Mouse (Mus musculus): ENCODE data around the gene Pxn.
A peak's percentile ranks its signal among the peaks of the same experiment; 100 is the strongest.
"Not testable (repeated sequence)": the region's sequence is repeated elsewhere in the genome, so short reads cannot be mapped to it uniquely, and the experiment has no call there.

The Pxn gene

DNA sequence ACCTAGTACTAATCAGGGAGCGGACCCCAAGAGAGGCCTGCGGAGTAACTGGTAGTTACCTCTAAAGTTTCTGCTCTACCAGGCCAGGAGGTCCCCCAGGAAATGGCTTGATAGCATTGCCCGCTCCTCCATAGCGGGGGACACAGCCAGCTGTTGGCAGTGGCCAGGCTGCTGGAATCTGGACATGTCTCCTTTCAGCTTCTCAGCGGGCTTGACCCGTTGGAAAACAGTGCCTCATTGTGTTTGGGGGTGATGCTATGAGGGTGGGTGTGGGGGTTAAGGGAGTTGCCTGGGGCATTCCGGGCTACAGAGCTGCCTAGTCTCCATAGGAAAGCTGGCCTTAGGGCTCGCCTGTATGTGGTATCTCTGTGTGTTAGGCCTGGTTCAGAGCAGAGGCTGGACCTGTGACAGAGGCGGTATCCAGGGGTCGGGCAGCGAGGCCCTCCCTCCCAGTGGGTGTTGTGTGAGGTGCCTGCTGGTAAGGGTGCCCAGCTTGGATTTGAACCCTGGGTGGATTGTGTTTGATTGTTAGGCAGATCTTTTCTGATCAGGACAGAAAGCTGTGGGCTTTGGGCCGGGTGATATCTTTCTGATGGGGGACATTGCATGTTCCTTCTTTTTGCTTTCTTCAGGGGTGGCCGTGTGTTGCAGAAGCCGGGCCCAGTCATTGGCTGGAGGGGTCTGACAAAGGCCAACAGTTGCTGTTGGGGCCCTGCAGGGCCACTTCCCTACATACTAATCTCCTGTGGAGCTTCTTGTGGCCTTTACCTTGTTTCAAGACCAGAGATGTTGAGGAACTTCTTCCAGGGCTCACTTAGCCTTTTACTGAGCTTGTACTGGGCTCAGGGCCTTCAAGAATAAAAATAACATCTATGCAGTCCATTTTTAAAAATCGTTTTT, 3.6 kb downstream of the Pxn start:
- no peak for DNase-seq

- no peak for DNase-seq
These were observed 5.9 kb downstream of the Pxn start for GRCm38 (mm10) chr5:115512375-115512774.

GRCm38 (mm10) chr5:115513246-115513645, 6.8 kb downstream of the Pxn start:
- no peak for DNase-seq

- DNase-seq, result no peak
These were observed 7.2 kb downstream of the Pxn start for GRCm38 (mm10) chr5:115513721-115514120.

DNA sequence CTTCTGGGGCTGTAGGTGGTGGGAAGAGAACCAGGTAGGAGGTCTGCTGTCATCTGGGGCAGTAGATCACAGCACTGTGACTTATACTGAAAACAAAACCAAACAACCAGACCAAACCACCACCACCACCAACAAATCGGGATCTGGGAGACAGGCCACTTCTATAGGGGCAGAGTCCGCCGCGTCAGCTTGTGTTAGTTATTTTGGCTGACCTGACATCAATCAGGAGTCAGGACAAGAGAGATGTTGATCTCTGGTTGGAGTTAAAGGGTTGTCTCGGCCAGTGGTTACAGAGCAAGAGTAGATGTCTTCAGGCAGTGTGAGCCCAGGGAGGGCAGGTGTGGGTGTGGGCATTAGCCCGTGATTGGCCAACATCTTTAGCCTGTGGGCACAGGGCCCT, 7.9 kb downstream of the Pxn start:
- DNase-seq, result no peak

DNA sequence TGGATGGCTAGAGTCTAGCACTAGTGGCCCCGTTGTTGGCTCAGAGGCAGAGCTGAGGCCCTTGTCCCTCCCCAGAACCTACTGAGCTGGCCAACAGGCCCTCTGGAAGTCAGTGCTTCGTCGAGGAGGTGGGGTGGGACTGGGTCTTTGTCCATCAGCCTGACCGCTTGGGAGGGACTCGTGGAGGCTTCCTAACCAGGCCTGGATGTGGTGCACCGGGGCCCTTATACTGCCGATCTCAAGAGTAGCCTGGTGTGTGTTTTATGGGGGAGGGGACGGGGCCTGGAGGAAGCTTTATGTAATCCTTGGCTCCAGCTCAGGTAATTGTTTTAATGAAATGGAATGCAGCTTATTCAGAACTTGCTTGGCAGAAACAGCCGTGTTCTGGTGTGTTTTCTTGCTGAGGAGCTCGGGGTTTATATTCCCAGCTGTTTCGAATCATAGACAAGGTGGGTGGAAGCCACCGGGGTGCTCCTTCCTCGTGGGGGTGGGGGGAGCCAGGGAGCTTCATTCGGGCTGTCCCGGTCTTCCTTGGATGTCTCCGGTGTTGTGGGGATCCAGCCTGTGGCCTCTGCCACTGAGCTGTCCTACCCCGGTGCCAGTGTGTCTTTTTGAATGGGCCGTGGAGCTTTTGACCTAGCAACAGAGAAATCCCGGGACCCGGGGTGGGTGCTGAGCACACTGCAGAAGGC, 8.6 kb downstream of the Pxn start:
- DNase-seq, result no peak

GRCm38 (mm10) chr5:115516081-115516907, 9.8 kb downstream of the Pxn start:
- peak in 1 of 2 experiments; percentile 52 for DNase-seq

DNA sequence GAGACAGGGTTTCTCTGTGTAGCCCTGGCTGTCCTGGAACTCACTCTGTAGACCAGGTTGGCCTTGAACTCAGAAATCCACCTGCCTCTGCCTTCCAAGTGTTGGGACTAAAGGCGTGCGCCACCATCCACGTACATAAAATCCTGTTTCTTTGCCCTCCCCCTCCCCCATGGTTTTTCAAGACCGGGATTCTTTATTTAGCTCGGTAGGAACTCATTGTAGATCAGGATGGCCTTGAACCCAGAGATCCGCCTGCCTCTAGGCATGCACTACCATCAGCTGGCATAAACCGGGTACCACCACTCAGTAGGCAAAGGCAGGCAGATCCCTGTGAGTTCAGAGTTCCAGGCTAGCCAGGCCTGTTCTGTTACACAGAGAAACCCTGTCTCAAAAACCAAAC, 10.4 kb downstream of the Pxn start:
- no peak for DNase-seq

- no peak for DNase-seq
These were observed 11.0 kb downstream of the Pxn start for GRCm38 (mm10) chr5:115517501-115517900.

DNA sequence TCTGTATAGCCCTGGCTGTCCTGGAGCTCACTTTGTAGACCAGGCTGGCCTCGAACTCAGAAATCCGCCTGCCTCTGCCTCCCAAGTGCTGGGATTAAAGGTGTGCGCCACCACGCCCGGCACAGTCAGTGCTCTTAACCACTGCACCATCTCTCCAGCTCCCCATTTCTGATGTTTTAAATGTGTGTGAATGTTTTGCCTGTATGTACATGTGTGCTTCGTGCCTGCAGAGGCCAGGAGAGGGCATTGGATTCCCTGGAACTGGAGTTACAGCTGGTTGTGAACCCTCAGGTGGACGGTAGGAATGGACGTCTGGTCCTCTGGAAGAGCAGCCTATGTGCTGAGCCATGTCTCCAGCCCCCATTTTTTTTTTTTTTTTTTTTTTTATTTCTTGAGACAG, 11.7 kb downstream of the Pxn start:
- DNase-seq, result not testable (repeated sequence)

DNA sequence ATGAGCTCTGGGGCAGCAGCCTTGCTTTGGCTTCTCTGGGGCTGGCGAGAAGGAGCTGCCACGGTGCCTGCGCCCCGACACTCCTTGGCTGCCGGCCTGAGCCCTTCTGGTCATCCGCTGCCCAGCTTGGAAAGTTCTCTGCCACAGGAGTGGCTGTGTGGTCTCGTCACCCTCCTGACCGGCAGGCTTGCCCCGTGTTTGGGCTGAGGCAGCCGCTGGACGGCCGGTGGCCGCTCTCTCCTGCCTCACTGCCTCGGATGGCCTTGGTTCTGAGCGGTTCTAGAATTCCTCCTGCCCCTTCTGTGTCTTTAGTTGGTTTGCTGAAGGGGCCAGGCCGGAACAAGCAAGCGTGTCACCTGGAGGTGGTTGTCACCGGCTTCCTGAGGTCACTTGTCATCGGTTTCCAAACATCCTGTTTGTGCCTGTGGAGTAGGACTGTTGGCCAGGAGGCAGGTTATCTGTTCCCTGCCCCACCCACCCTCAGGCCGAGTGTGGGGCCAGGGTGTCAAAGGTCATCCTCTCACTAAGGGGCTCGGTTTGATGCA, 13.9 kb downstream of the Pxn start:
- DNase-seq, result no peak

DNA sequence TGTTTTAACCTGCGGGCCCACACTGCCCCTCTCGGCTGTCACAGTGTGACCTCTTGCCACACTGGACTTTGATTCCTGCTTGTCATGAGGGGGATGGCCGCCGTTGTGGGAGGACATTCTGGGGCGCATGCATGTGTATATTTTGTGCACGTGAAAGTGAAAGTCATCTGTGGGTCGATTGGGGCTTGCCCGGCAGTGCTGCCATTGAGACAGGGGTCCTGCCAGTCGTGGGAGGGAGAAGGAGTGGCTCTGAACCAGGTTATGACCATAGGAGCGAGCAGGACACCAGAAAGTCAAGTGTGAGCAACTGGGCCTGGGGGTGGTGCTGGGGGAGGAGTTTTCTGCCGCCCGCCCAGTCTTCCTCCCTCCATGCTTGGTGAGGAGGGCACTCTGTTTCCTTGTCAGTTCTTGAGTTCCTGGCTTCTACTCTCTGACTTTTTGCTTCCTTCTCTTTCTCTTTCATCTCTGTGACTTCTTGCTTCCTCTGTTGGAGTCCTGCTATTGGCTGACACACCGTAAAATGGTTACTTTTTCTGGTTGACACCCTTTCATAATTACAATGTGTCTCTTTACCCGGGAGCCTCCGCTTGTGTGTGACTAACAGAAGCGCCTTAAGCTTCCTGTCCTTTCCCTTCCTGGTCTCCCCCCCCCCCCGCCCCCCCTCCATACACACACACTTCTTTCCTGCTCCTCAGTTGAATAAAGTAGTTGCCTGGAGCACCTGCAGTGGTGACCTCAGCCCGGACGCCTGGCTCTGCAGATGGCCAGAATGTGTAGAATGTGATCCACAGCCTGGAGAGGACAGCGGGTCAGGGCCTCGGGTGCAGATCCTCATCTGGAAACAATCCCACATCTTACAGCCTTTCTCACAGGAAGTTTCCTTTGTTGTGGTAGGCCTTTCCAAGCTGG, 15.3 kb downstream of the Pxn start:
- peak; percentile 59 to 69 for DNase-seq

DNA sequence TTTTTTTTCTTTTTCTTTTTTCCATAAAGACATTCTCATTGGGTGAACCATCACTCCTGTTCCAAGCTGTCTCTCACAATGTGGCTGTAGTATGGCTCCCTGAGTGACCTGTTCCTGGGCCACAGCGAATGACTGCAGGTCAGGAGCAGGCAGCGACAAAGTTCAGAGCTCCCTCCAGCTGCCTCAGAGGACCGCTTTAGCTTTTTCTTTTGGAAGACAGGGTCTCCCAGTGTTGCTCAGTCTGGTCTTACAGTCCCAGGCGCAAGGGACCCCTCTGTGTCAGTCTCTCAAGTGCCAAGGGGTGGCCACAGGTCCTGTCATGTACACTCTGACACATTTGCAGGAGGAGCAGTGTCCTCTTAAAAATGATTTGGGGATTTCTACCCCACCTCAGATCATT, 16.1 kb downstream of the Pxn start:
- DNase-seq, result no peak

- no peak for DNase-seq
These were observed 16.6 kb downstream of the Pxn start for GRCm38 (mm10) chr5:115522981-115523499.

GRCm38 (mm10) chr5:115523971-115524370, 17.5 kb downstream of the Pxn start:
- DNase-seq, result peak in 1 of 2 experiments; percentile 3

GRCm38 (mm10) chr5:115524471-115524870, 18.0 kb downstream of the Pxn start:
- DNase-seq, result no peak

GRCm38 (mm10) chr5:115525416-115525815, 18.9 kb downstream of the Pxn start:
- DNase-seq, result no peak

DNA sequence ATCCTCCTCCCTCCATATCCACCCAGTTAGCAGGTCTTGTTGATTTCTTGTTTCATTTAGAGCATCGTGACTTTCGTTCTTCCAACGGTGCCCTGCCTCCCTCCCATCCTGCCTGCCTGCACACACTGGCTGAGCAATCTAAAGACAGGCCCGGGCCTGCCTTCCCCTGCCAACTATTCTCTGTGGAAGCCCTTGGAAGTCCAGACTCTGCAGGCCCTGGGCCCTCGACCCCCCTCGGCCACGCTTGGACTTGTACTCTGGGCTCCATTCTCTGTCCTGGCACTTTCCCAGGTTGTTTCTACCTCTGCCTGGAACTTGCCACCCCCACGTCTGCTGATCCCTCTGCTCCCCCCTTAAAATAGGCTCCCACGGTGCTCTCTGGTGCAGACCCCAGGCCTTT, 19.5 kb downstream of the Pxn start:
- peak in 1 of 2 experiments; percentile 2 for DNase-seq

GRCm38 (mm10) chr5:115526456-115527202, 20.2 kb downstream of the Pxn start:
- no peak for DNase-seq

GRCm38 (mm10) chr5:115528128-115528527, 21.7 kb downstream of the Pxn start:
- no peak for DNase-seq

- no peak for DNase-seq
These were observed 22.9 kb downstream of the Pxn start for GRCm38 (mm10) chr5:115529364-115529741.
